Mouse (Mus musculus): ENCODE results near the gene Hoxb3. TPM values are rescaled to one million over a fixed set of nuclear protein-coding genes. Genes with fewer than 3 reads are reported as not detected.

Hoxb3 gene
- polyA plus RNA-seq (2015; fragmentation: Nextera tagmentation; extraction: Ambion mirVana), result 6.7 and 8.2 TPM in 2 replicates

GRCm38 (mm10) chr11:96323154-96323553, at the start of gene Hoxb3:
Gene Hoxb3 (plus strand): TSS chr11:96323326.

GRCm38 (mm10) chr11:96281855-96282570, 41.1 kb upstream of the Hoxb3 start, which contains the start of gene Hoxb8:
Gene Hoxb8 (plus strand): TSS chr11:96281905.

GRCm38 (mm10) chr11:96285771-96286738, 37.1 kb upstream of the Hoxb3 start, which contains the start of gene Hoxb7:
Gene Hoxb7 (plus strand): TSS chr11:96286623.

GRCm38 (mm10) chr11:96291681-96292564, 31.2 kb upstream of the Hoxb3 start, which contains the start of gene Hoxb6:
Gene Hoxb6 (plus strand): TSS chr11:96292476.

DNA sequence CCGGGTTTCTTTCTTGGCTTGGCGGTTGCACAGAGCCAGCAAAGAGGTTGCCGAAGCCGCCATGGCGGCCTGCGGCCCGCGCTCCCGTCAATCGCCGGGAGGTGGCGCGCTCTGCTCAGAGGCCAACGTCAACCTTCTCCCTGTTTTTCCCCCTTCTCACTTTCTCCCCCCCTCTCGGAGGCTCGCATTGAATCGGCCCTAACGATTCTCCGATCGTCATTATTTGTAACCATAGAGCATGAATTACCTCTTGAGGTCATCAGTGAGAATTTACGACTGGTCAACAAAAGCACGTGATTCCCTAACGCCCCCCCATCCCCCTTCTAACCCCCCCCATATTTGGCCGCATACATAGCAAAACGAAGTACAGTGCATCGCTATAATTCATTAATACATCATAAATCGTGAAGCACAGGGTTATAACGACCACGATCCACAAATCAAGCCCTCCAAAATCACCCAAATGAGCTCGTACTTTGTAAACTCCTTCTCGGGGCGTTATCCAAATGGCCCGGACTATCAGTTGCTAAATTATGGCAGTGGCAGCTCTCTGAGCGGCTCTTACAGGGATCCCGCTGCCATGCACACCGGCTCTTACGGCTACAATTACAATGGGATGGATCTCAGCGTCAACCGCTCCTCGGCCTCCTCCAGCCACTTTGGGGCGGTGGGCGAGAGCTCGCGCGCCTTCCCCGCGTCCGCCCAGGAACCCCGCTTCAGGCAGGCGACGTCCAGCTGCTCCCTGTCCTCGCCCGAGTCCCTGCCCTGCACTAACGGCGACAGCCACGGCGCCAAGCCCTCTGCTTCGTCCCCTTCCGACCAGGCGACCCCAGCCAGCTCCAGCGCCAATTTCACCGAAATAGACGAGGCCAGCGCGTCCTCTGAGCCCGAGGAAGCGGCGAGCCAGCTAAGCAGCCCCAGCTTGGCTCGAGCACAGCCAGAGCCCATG, 19.7 kb upstream of the Hoxb3 start, which contains the start of gene Hoxb5:
Gene Hoxb5 (plus strand): TSS at position 186 of the 949 bp plus-strand sequence.

GRCm38 (mm10) chr11:96317608-96318367, 5.3 kb upstream of the Hoxb3 start, which contains the start of gene Hoxb4:
Gene Hoxb4 (plus strand): TSS chr11:96318267.

GRCm38 (mm10) chr11:96350341-96350624, 27.2 kb downstream of the Hoxb3 start, which contains the start of gene Hoxb2:
Gene Hoxb2 (plus strand): TSS chr11:96350525.

DNA sequence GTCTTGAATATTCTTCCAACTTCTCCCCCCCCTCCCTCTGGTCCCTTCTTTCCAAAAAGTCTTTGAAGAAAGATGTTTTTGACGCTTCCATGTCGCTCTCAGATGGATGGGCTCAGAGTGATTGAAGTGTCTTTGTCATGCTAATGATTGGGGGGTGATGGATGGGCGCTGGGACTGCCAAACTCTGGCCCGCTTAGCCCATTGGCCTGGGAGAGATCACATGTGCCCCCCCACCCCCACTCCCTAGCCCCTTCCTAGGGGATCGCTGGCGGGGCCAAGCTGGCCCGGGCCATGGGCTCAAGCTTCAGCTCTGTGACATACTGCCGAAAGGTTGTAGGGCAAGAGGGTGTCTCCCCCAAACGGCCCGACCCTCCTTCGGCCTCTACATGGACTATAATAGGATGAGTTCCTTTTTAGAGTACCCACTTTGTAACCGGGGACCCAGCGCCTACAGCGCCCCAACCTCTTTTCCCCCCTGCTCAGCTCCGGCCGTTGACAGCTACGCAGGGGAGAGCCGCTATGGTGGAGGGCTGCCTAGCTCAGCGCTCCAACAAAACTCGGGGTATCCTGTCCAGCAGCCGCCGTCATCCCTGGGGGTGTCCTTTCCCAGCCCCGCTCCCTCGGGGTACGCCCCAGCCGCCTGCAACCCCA, 42.4 kb downstream of the Hoxb3 start, which contains the start of gene Hoxb1:
Gene Hoxb1 (plus strand): TSS at position 312 of the 651 bp plus-strand sequence.

MicroRNAs encoded within 50 kb of the gene (microRNA counts, 519-probe panel; counts per million panel counts)
- 6,736 counts per million, percentile 92 among the panel's probes with 10 or more counts for microRNA mmu-miR-10a

Small RNAs within 50 kb of the gene (microRNA-seq; reads per million reads assigned to microRNA genes)
- 139,959 reads per million, percentile 100 among the genes with 10 or more reads in this experiment for gene Mir10a

Other genes starting within 250 kb of the Hoxb3 start
- 1,486 and 1,590 TPM in 2 replicates for gene Atp5g1, start 247.7 kb upstream of the Hoxb3 start, polyA plus RNA-seq (2015; fragmentation: Nextera tagmentation; extraction: Ambion mirVana)
- 0.21 TPM in 1 of 2 replicates, not detected in the other for gene Calcoco2, start 211.4 kb upstream of the Hoxb3 start, polyA plus RNA-seq (2015; fragmentation: Nextera tagmentation; extraction: Ambion mirVana)
- gene Ttll6, start 189.5 kb upstream of the Hoxb3 start, polyA plus RNA-seq (2015; fragmentation: Nextera tagmentation; extraction: Ambion mirVana), result 0.25 and 0.42 TPM in 2 replicates
- gene Hoxb13, start 129.0 kb upstream of the Hoxb3 start, polyA plus RNA-seq (2015; fragmentation: Nextera tagmentation; extraction: Ambion mirVana), result not detected in 2 replicates
- gene Hoxb9, start 51.9 kb upstream of the Hoxb3 start, polyA plus RNA-seq (2015; fragmentation: Nextera tagmentation; extraction: Ambion mirVana), result 52.7 and 70.5 TPM in 2 replicates
- gene Hoxb8, start 41.4 kb upstream of the Hoxb3 start, polyA plus RNA-seq (2015; fragmentation: Nextera tagmentation; extraction: Ambion mirVana), result 55.8 and 64.7 TPM in 2 replicates
- 92.0 and 93.9 TPM in 2 replicates for gene Hoxb7, start 36.7 kb upstream of the Hoxb3 start, polyA plus RNA-seq (2015; fragmentation: Nextera tagmentation; extraction: Ambion mirVana)
- 103 and 114 TPM in 2 replicates for gene Hoxb6, start 30.9 kb upstream of the Hoxb3 start, polyA plus RNA-seq (2015; fragmentation: Nextera tagmentation; extraction: Ambion mirVana)
- 30.8 and 34.0 TPM in 2 replicates for gene Hoxb5, start 20.0 kb upstream of the Hoxb3 start, polyA plus RNA-seq (2015; fragmentation: Nextera tagmentation; extraction: Ambion mirVana)
- 3.1 and 3.5 TPM in 2 replicates for gene Hoxb4, start 5.1 kb upstream of the Hoxb3 start, polyA plus RNA-seq (2015; fragmentation: Nextera tagmentation; extraction: Ambion mirVana)
- gene Hoxb2, start 27.2 kb downstream of the Hoxb3 start, polyA plus RNA-seq (2015; fragmentation: Nextera tagmentation; extraction: Ambion mirVana), result 30.9 and 35.1 TPM in 2 replicates
- 0.42 and 0.65 TPM in 2 replicates for gene Hoxb1, start 42.4 kb downstream of the Hoxb3 start, polyA plus RNA-seq (2015; fragmentation: Nextera tagmentation; extraction: Ambion mirVana)
- gene Skap1, start 141.3 kb downstream of the Hoxb3 start, polyA plus RNA-seq (2015; fragmentation: Nextera tagmentation; extraction: Ambion mirVana), result 10.7 and 13.6 TPM in 2 replicates

Data from neural tube, postnatal 0 days (tissue).